Mouse (Mus musculus) embryonic facial prominence, embryonic 12.5 days (tissue): ENCODE measurements at regions not wholly inside any gene's neighbourhood (a gene's known extent, or its start where the extent isn't known, plus 50 kb on each side); places are given as distances from the start of the nearest gene placed in this dataset.

Experiments used
- ATAC-seq: fragments of 200-750 bp; cut with Nextera tagmentation; 2 replicates; pipeline ENCODE4 v1.8.0; 2017; ENCODE audit not compliant: insufficient number of reproducible peaks, insufficient read depth, low FRiP score, low TSS enrichment
- H3K27ac ChIP-seq: fragments of 300-500 bp; sonication (generic); 2 replicates; pipeline ENCODE4 v1.5.1; 2016; ENCODE audit warnings: mild to moderate bottlenecking
- H3K27me3 ChIP-seq: fragments of 300-500 bp; sonication (generic); 2 replicates; pipeline ENCODE4 v1.6.1; 2016; ENCODE audit warnings: mild to moderate bottlenecking, moderate library complexity
- H3K36me3 ChIP-seq: fragments of 300-500 bp; sonication (generic); 2 replicates; pipeline ENCODE4 v1.6.1; 2016; ENCODE audit warnings: mild to moderate bottlenecking
- H3K4me1 ChIP-seq: fragments of 300-500 bp; sonication (generic); 2 replicates; pipeline ENCODE4 v1.6.1; 2016
- H3K4me2 ChIP-seq: fragments of 300-500 bp; sonication (generic); replicated peaks from 2 replicates; pipeline ENCODE4 v1.6.1; 2016; ENCODE audit warnings: mild to moderate bottlenecking, moderate library complexity
- H3K4me3 ChIP-seq: fragments of 300-500 bp; sonication (generic); 2 replicates; pipeline ENCODE4 v1.5.1; 2016; ENCODE audit warnings: mild to moderate bottlenecking
- H3K9ac ChIP-seq: fragments of 300-500 bp; sonication (generic); 2 replicates; pipeline ENCODE4 v1.6.1; 2016; ENCODE audit warnings: mild to moderate bottlenecking, moderate library complexity
- H3K9me3 ChIP-seq: fragments of 300-500 bp; sonication (generic); 2 replicates; pipeline ENCODE4 v1.6.1; 2016; ENCODE audit warnings: mild to moderate bottlenecking, moderate library complexity
- WGBS: fragments of 180-500 bp; shearing (Covaris S2); methylation state at CpG from one replicate; pipeline ENCODE4 v1.1.7; 2016; 5-methylcytosine and 5-hydroxymethylcytosine counted together

DNA sequence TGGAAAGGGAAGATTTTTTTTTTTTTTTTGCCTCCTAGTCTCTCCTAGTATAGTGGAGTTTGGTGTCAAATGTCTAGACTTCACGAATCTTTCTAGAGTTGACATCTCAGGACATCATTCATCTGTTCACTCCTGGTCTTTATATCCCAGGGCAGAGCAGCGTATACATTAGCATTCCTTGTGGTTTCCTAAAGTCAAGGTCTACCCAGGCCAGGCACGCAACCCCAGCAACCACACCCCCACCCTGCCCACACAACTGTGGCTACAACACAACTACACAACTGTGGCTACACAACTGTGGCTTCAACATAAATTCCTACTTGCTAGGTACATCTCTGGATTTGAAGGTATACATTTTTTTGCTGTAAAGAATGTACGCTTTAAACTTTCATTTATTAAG lies 122.2 kb downstream of the Ppp1r3a start:
- Histone ChIP-seq H3K4me3 (no peak overlapping the region), H3K27me3 (no peaks in the 10 kb centered on the region), H3K27ac (no peak overlapping the region), H3K4me1 (no peaks in the 10 kb centered on the region), H3K9me3 (no peaks in the 10 kb centered on the region), H3K4me2 (no peak overlapping the region), H3K36me3 (no peaks in the 10 kb centered on the region), H3K9ac (no peak overlapping the region)
- no peak for ATAC-seq
- 69% methylated on average over 4 of the region's 4 CpGs for WGBS

GRCm38 (mm10) chr6:14631719-14632445 lies 123.2 kb downstream of the Ppp1r3a start:
- 23% methylated on average over 2 of the region's 2 CpGs for WGBS
- ATAC-seq, result no peak

DNA sequence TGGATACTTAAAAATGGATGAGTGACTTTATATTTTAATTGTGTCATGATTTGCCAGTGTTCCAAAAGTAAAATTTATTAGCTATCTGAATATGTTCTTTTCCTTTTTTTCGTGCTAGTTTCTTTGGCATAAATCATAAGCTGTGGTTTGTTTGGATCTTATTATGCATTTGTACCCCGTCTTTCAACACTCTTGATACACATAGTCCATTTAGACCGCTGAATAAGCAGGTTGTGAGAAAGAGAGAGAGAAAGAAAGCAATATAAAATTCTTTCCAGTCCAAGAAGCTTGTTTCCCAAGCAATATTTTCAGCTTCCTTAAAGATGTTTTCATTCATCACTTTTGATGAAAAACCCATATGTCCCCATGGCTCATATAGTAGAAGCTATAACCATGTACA lies 138.4 kb downstream of the Ppp1r3a start:
- no peaks in the 10 kb centered on the region for H3K9me3 ChIP-seq
- H3K4me2 ChIP-seq, result no peak overlapping the region
- no peak overlapping the region for H3K9ac ChIP-seq
- no peak for ATAC-seq
- no peaks in the 10 kb centered on the region for H3K27me3 ChIP-seq
- H3K4me1 ChIP-seq, result no peaks in the 10 kb centered on the region
- no peak overlapping the region for H3K27ac ChIP-seq
- no peak overlapping the region for H3K4me3 ChIP-seq
- WGBS, result 74% methylated on average over 3 of the region's 3 CpGs
- no peaks in the 10 kb centered on the region for H3K36me3 ChIP-seq

More at GRCm38 (mm10) chr6:14631719-14632445, 123.2 kb downstream of the Ppp1r3a start:
- Histone ChIP-seq H3K9ac (no peak overlapping the region), H3K27me3 (no peaks in the 10 kb centered on the region), H3K4me1 (no peaks in the 10 kb centered on the region), H3K36me3 (no peaks in the 10 kb centered on the region), H3K27ac (no peak overlapping the region), H3K4me2 (no peak overlapping the region), H3K4me3 (no peak overlapping the region), H3K9me3 (no peaks in the 10 kb centered on the region)

- Histone ChIP-seq H3K36me3 (no peaks in the 10 kb centered on the region), H3K4me1 (no peaks in the 10 kb centered on the region), H3K27ac (no peak overlapping the region), H3K4me3 (no peak overlapping the region), H3K9me3 (no peaks in the 10 kb centered on the region), H3K9ac (no peak overlapping the region), H3K4me2 (no peak overlapping the region), H3K27me3 (no peaks in the 10 kb centered on the region)
- ATAC-seq, result no peak
Measured at GRCm38 (mm10) chr6:14608076-14608475, 147.0 kb downstream of the Ppp1r3a start.

GRCm38 (mm10) chr6:14600543-14601249 lies 154.4 kb downstream of the Ppp1r3a start:
- no peak overlapping the region for H3K4me3 ChIP-seq
- H3K9ac ChIP-seq, result no peak overlapping the region
- no peaks in the 10 kb centered on the region for H3K27me3 ChIP-seq
- no peak overlapping the region for H3K27ac ChIP-seq
- peak; percentile 35; the same call in 1 of the 2 replicates for ATAC-seq
- H3K4me2 ChIP-seq, result no peak overlapping the region
- H3K9me3 ChIP-seq, result no peaks in the 10 kb centered on the region
- H3K36me3 ChIP-seq, result no peaks in the 10 kb centered on the region
- H3K4me1 ChIP-seq, result no peaks in the 10 kb centered on the region
- WGBS, result 81% methylated on average over 13 of the region's 13 CpGs

DNA sequence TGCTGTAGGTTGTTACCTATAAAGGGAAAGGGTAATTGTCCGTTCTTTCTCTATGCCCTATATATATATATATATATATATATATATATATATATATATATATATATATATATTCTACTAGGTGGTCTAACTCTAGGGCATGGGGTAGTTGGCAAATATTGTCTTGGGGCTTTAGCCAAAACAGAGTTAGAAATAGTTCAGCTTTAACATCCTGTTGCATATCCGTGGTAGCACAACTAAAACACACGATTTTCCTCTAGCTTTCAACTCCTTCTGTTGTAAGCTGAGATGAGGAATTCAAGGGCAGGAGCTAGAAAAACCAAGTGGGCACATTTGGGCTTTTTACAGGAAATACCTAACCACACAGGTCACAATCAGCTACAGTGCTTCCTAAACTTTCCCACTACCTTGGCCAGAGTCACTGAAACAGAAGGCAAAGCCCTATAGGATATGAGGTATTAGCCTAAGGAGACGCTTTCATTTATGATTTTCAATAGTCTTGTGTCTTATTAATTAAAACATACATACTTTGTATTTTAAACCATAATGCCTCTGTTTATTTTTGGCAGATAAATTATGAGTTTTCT lies 158.1 kb downstream of the Ppp1r3a start:
- Histone ChIP-seq H3K9me3 (no peaks in the 10 kb centered on the region), H3K27me3 (no peaks in the 10 kb centered on the region), H3K4me1 (no peaks in the 10 kb centered on the region), H3K4me3 (no peak overlapping the region), H3K9ac (no peak overlapping the region), H3K27ac (no peak overlapping the region), H3K4me2 (no peak overlapping the region), H3K36me3 (no peaks in the 10 kb centered on the region)
- ATAC-seq, result no peak
- 64% methylated on average over 4 of the region's 4 CpGs for WGBS

- H3K27me3 ChIP-seq, result no peaks in the 10 kb centered on the region
- H3K9ac ChIP-seq, result no peak overlapping the region
- no peaks in the 10 kb centered on the region for H3K36me3 ChIP-seq
- no peak for ATAC-seq
- 44% methylated on average over 1 of the region's 1 CpGs for WGBS
- no peaks in the 10 kb centered on the region for H3K9me3 ChIP-seq
- H3K4me1 ChIP-seq, result no peaks in the 10 kb centered on the region
- no peak overlapping the region for H3K4me2 ChIP-seq
- no peak overlapping the region for H3K27ac ChIP-seq
- H3K4me3 ChIP-seq, result no peak overlapping the region
Measured at GRCm38 (mm10) chr6:14585827-14586226, 169.2 kb downstream of the Ppp1r3a start.

DNA sequence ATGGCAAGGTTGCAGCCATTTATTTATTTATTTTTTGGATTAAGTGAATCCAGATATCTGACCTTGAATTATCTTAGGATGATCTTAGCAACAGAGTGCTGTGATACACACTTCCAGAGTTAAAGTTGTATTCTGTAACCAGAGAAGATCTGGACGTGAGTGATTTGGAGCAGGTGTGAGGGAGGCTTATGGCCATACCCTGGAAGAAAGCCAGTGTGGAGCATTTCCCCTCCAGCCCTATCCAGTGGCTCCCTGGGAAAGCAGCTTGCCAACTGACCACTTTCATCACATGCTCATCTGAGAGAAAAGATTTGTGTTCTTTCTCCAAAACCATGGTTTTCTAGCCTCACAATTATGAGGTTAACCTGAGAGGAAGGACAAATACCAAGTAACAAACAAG lies 171.2 kb downstream of the Ppp1r3a start:
- ATAC-seq, result no peak
- Histone ChIP-seq H3K4me1 (no peaks in the 10 kb centered on the region), H3K4me2 (no peak overlapping the region), H3K4me3 (no peak overlapping the region), H3K27ac (no peak overlapping the region), H3K36me3 (no peaks in the 10 kb centered on the region), H3K27me3 (no peaks in the 10 kb centered on the region), H3K9ac (no peak overlapping the region), H3K9me3 (no peaks in the 10 kb centered on the region)
- WGBS, result 29% methylated on average over 1 of the region's 1 CpGs

GRCm38 (mm10) chr6:14574607-14575006 lies 180.5 kb downstream of the Ppp1r3a start:
- Histone ChIP-seq H3K27me3 (no peaks in the 10 kb centered on the region), H3K4me2 (no peak overlapping the region), H3K9ac (no peak overlapping the region), H3K4me3 (no peak overlapping the region), H3K9me3 (no peaks in the 10 kb centered on the region), H3K4me1 (no peaks in the 10 kb centered on the region), H3K27ac (no peak overlapping the region), H3K36me3 (no peaks in the 10 kb centered on the region)
- 80% methylated on average over 3 of the region's 3 CpGs for WGBS
- no peak for ATAC-seq

GRCm38 (mm10) chr6:14573001-14573400 lies 182.1 kb downstream of the Ppp1r3a start:
- H3K4me3 ChIP-seq, result no peak overlapping the region
- no peaks in the 10 kb centered on the region for H3K4me1 ChIP-seq
- WGBS, result 19% methylated on average over 2 of the region's 2 CpGs
- ATAC-seq, result no peak
- H3K9me3 ChIP-seq, result no peaks in the 10 kb centered on the region
- H3K9ac ChIP-seq, result no peak overlapping the region
- H3K4me2 ChIP-seq, result no peak overlapping the region
- no peak overlapping the region for H3K27ac ChIP-seq
- no peaks in the 10 kb centered on the region for H3K27me3 ChIP-seq
- no peaks in the 10 kb centered on the region for H3K36me3 ChIP-seq

- H3K9ac ChIP-seq, result no peak overlapping the region
- no peak overlapping the region for H3K27ac ChIP-seq
- H3K9me3 ChIP-seq, result no peaks in the 10 kb centered on the region
- no peak for ATAC-seq
- H3K4me2 ChIP-seq, result no peak overlapping the region
- no peaks in the 10 kb centered on the region for H3K4me1 ChIP-seq
- no peaks in the 10 kb centered on the region for H3K27me3 ChIP-seq
- no peaks in the 10 kb centered on the region for H3K36me3 ChIP-seq
- H3K4me3 ChIP-seq, result no peak overlapping the region
- WGBS, result 81% methylated on average over 5 of the region's 5 CpGs
Measured at GRCm38 (mm10) chr6:14540333-14540732, 214.7 kb downstream of the Ppp1r3a start.

GRCm38 (mm10) chr6:14529096-14529495 lies 226.0 kb downstream of the Ppp1r3a start:
- WGBS, result 27% methylated on average over 2 of the region's 2 CpGs
- ATAC-seq, result no peak
- no peak overlapping the region for H3K4me2 ChIP-seq
- H3K4me3 ChIP-seq, result no peak overlapping the region
- H3K9me3 ChIP-seq, result no peaks in the 10 kb centered on the region
- H3K9ac ChIP-seq, result no peak overlapping the region
- no peaks in the 10 kb centered on the region for H3K27me3 ChIP-seq
- no peaks in the 10 kb centered on the region for H3K36me3 ChIP-seq
- no peak overlapping the region for H3K27ac ChIP-seq
- H3K4me1 ChIP-seq, result 0 out of 2 replicates have a peak, but pooled peaks cover 6% of the 10 kb centered on the region
